Mouse (Mus musculus) liver, postnatal 0 days (tissue): Measurements from ENCODE around the gene Gm20481. TPM values are rescaled to one million over a fixed set of nuclear protein-coding genes. Genes with fewer than 3 reads are reported as not detected.
A peak's percentile ranks its signal among the peaks of the same experiment; 100 is the strongest.

Source experiments
- ATAC-seq: fragments of 200-750 bp; cut with Nextera tagmentation; 2 replicates; pipeline ENCODE4 v1.8.0; 2017; ENCODE audit warnings: mild to moderate bottlenecking, moderate library complexity
- DNase-seq: peaks from one replicate; pipeline ENCODE4 v3.0.0-alpha.2; 2016
- H3K27ac ChIP-seq: fragments of 300-500 bp; sonication (generic); 2 replicates; pipeline ENCODE4 v1.5.1; 2014; ENCODE audit warnings: antibody characterized with exemption, moderate library complexity, mild to moderate bottlenecking, low read depth
- H3K27me3 ChIP-seq: fragments of 300-500 bp; sonication (generic); 2 replicates; pipeline ENCODE4 v1.6.1; 2014; ENCODE audit warnings: low read length, control low read depth, mixed read lengths; ENCODE audit not compliant: insufficient read depth
- H3K36me3 ChIP-seq: fragments of 300-500 bp; sonication (generic); replicated peaks from 2 replicates; pipeline ENCODE4 v1.6.1; 2014; ENCODE audit warnings: mild to moderate bottlenecking, control low read depth, low read length, moderate library complexity, mixed read lengths; ENCODE audit not compliant: insufficient read depth
- H3K4me1 ChIP-seq: fragments of 300-500 bp; sonication (generic); 2 replicates; pipeline ENCODE4 v1.6.1; 2014; ENCODE audit warnings: antibody characterized with exemption, mild to moderate bottlenecking, control low read depth; ENCODE audit not compliant: insufficient read depth
- H3K4me2 ChIP-seq: fragments of 300-500 bp; sonication (generic); 2 replicates; pipeline ENCODE4 v1.6.1; 2014; ENCODE audit warnings: low read depth, mild to moderate bottlenecking, low read length, moderate library complexity, mixed read lengths
- H3K4me3 ChIP-seq: fragments of 300-500 bp; sonication (generic); 2 replicates; pipeline ENCODE4 v1.5.1; 2014; ENCODE audit warnings: low read depth, low read length
- H3K9ac ChIP-seq: fragments of 300-500 bp; sonication (generic); replicated peaks from 2 replicates; pipeline ENCODE4 v1.6.1; 2014; ENCODE audit warnings: mild to moderate bottlenecking, moderate library complexity
- H3K9me3 ChIP-seq: fragments of 300-500 bp; sonication (generic); 2 replicates; pipeline ENCODE4 v1.6.1; 2016; ENCODE audit warnings: mild to moderate bottlenecking, control low read depth, low read length, mixed read lengths
- CTCF ChIP-seq: sonication (generic); IDR thresholded peaks from 2 replicates; pipeline ENCODE4 v1.5.1; 2016; ENCODE audit warnings: antibody characterized with exemption, low read depth
- EP300 ChIP-seq: IDR thresholded peaks from 2 replicates; pipeline ENCODE4 v1.6.1; 2016; ENCODE audit warnings: antibody characterized with exemption, low read depth, mild to moderate bottlenecking
- WGBS: fragments of 180-500 bp; shearing (Covaris S2); extraction: QIAGEN DNeasy Blood & Tissue Kit; methylation state at CpG from one replicate; pipeline ENCODE4 v1.1.7; 2014; ENCODE audit not compliant: insufficient replicate concordance; 5-methylcytosine and 5-hydroxymethylcytosine counted together
- polyA plus RNA-seq: library from polyadenylated mRNA; unstranded; fragments of >200 nt; fragmentation: Nextera tagmentation; extraction: Ambion mirVana; gene quantifications from 2 replicates; pipeline ENCODE4 v1.2.1, GENCODE M21; 2015

Gene Gm20481
- polyA plus RNA-seq, 1 experiment from 2014 or later = 0.28 TPM

DNA sequence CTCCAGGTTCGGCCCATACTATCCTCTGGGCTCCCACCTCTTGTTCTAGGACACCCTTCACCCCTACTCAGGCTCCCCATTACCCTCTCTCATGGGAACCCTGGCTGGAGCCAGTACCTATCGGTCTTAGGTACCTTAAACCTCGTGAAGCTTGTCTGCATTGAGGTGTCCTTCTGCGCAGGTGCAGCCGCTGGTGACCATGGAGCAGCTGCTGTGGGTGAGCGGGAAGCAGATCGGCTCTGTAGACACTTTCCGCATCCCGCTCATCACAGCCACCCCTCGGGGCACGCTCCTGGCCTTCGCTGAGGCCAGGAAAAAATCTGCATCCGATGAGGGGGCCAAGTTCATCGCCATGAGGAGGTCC, 38.0 kb upstream of the Gm20481 start:
- H3K27me3 ChIP-seq = no peaks in the 10 kb centered on the region
- DNase-seq (no peak), ATAC-seq (peak; percentile 9)
- H3K4me1 ChIP-seq = peaks cover 30% of the 10 kb centered on the region
- peak overlapping the region; percentile 80 for H3K4me3 ChIP-seq
- TF ChIP-seq EP300 = no peak
- TF ChIP-seq CTCF = no peak
- H3K36me3 ChIP-seq = peaks cover 5% of the 10 kb centered on the region; the same call in 1 of the 2 replicates
- H3K4me2 ChIP-seq = peak overlapping the region; percentile 98
- no peaks in the 10 kb centered on the region for H3K9me3 ChIP-seq
- H3K9ac ChIP-seq = peak overlapping the region; percentile 79
- 10% methylated on average over 14 of the region's 14 CpGs for WGBS
- peak overlapping the region; percentile 66 for H3K27ac ChIP-seq

- 41% methylated on average over 8 of the region's 8 CpGs for WGBS
- TF ChIP-seq CTCF (no peak), EP300 (no peak)
- H3K9ac ChIP-seq = peak overlapping the region; percentile 79
- H3K36me3 ChIP-seq = peaks cover 5% of the 10 kb centered on the region; the same call in 1 of the 2 replicates
- no peak overlapping the region for H3K27ac ChIP-seq
- H3K4me2 ChIP-seq = peak overlapping the region; percentile 98
- no peaks in the 10 kb centered on the region for H3K27me3 ChIP-seq
- H3K4me3 ChIP-seq = peak overlapping the region; percentile 80
- H3K4me1 ChIP-seq = peaks cover 30% of the 10 kb centered on the region
- DNase-seq = no peak
- no peak for ATAC-seq
- no peaks in the 10 kb centered on the region for H3K9me3 ChIP-seq
Observed at GRCm38 (mm10) chr17:34932287-34932686, 37.4 kb upstream of the Gm20481 start.

GRCm38 (mm10) chr17:34934031-34934430, 35.7 kb upstream of the Gm20481 start:
- 60% methylated on average over 24 of the region's 24 CpGs for whole genome bisulfite sequencing
- ATAC-seq (no peak), DNase-seq (no peak)
- Histone ChIP-seq H3K4me1 (peaks cover 32% of the 10 kb centered on the region), H3K27ac (peak overlapping the region; percentile 64), H3K4me3 (0 out of 2 replicates have a peak overlapping the region, but pooled peaks have one; percentile 7), H3K4me2 (peak overlapping the region; percentile 60), H3K9me3 (no peaks in the 10 kb centered on the region), H3K36me3 (peaks cover 5% of the 10 kb centered on the region; the same call in 1 of the 2 replicates), H3K27me3 (no peaks in the 10 kb centered on the region), H3K9ac (peak overlapping the region; percentile 8)
- TF ChIP-seq CTCF = no peak
- TF ChIP-seq EP300 = no peak

DNA sequence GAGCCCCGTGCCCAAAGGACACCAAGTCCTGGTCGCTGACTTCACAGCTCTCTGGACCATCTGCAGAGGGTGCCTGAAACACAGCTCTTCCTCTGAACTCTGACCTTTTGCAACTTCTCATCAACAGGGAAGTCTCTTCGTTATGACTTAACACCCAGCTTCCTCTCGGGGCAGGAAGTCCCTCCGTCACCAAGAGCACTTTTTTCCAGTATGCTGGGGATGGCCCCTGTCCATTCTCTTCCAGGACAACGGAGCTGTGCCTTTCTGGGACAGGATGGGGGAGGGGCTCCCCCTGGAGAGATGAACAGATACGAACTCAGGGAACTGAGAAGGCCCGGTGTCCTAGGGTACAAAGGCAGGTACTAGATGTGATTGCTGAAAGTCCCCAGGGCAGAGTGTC, 34.9 kb upstream of the Gm20481 start:
- Histone ChIP-seq H3K27me3 (no peaks in the 10 kb centered on the region), H3K9ac (no peak overlapping the region), H3K4me1 (peaks cover 32% of the 10 kb centered on the region), H3K36me3 (peaks cover 5% of the 10 kb centered on the region; the same call in 1 of the 2 replicates), H3K4me3 (no peak overlapping the region), H3K4me2 (peak overlapping the region; percentile 60; the same call in 1 of the 2 replicates), H3K27ac (peak overlapping the region; percentile 64), H3K9me3 (no peaks in the 10 kb centered on the region)
- WGBS = 33% methylated on average over 8 of the region's 8 CpGs
- TF ChIP-seq EP300 = peak; percentile 56; the same call in 1 of the 2 replicates
- no peak for TF ChIP-seq CTCF
- DNase-seq (no peak), ATAC-seq (no peak)

DNA sequence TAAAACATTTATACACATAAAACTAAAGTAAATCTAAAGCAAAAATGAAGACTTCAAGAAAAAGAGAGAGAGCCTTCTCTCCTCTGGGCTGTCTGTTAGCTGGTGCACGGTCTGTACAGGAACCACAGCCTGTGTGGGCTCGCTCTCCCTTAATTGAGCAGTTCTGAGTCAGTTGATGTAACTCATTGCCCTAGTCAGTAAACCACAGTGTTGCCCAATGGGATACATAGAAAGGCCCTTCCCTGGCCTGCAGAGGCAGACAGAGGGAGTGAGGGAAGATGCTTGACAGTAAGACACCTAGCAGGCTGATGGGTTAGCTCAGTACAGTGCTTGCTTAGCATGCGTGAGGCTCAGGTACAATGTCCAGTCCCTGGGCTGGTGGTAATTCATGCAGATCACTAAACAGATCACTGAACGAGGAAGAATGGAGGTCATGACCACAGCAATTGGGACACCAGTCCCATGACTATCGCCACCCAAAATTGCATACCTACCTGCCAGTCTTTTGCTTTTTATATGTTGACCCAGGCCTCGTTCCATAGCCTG, 31.7 kb upstream of the Gm20481 start:
- no peaks in the 10 kb centered on the region for H3K27me3 ChIP-seq
- WGBS = 60% methylated on average over 6 of the region's 6 CpGs
- H3K4me2 ChIP-seq = no peak overlapping the region
- peaks cover 5% of the 10 kb centered on the region; the same call in 1 of the 2 replicates for H3K36me3 ChIP-seq
- peak overlapping the region; percentile 66; the same call in 1 of the 2 replicates for H3K27ac ChIP-seq
- no peak overlapping the region for H3K9ac ChIP-seq
- H3K4me1 ChIP-seq = peaks cover 23% of the 10 kb centered on the region
- no peaks in the 10 kb centered on the region for H3K9me3 ChIP-seq
- DNase-seq = no peak
- ATAC-seq = peak; percentile 12; the same call in 1 of the 2 replicates
- H3K4me3 ChIP-seq = no peak overlapping the region
- TF ChIP-seq CTCF (no peak), EP300 (no peak)

DNA sequence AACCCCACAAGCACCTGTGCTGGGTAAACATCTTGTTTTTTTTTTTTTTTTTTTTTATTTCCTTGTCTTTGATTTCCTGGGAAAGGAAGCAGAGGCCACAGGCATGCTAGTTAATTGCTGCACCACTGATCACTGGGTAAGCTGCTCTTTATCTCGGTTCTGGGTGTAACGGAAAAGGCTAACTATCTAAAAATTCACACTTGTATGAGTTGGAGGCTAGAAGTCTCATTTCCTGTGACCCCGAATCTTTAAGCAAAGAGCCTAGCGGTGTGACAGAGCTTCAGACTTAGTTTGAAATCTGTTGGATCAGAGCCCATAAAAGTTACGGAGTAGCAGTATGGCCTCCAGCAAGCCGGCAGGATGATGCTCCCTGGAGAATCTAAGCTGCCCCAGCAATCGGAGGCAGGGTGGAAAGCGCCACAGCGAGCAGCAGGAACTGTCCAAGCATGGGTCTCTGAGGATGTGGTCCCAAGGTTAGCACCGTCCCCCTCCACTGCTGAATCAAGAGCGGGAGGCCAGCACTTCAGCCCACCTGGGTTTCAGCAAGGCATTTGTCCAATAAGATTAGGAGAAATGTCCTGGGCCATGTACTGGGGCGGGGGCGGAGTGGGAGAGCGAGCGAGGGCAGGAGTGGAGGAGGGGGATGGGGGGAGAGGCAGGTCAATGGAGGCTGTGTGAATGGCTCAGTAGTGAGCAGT, 28.2 kb upstream of the Gm20481 start:
- Histone ChIP-seq H3K27ac (peak overlapping the region; percentile 34; the same call in 1 of the 2 replicates), H3K36me3 (no peaks in the 10 kb centered on the region; the same call in 1 of the 2 replicates), H3K27me3 (no peaks in the 10 kb centered on the region), H3K9ac (0 out of 2 replicates have a peak overlapping the region, but pooled peaks have one; percentile 34), H3K4me2 (peak overlapping the region; percentile 58), H3K4me1 (peaks cover 10% of the 10 kb centered on the region), H3K4me3 (peak overlapping the region; percentile 27), H3K9me3 (no peaks in the 10 kb centered on the region)
- WGBS = 25% methylated on average over 15 of the region's 15 CpGs
- DNase-seq = no peak
- no peak for TF ChIP-seq EP300
- TF ChIP-seq CTCF = no peak
- ATAC-seq = peak; percentile 23; the same call in 1 of the 2 replicates
